Mouse (Mus musculus) fat pad, adult 2 months (tissue): ENCODE data around the gene Hoxa13.

Experiments used
- DNase-seq: peaks from one replicate; pipeline ENCODE4 v3.0.0-alpha.2; 2011; ENCODE audit warnings: low read depth, low spot score; ENCODE audit errors: extremely low read depth

Gene Hoxa13

DNA sequence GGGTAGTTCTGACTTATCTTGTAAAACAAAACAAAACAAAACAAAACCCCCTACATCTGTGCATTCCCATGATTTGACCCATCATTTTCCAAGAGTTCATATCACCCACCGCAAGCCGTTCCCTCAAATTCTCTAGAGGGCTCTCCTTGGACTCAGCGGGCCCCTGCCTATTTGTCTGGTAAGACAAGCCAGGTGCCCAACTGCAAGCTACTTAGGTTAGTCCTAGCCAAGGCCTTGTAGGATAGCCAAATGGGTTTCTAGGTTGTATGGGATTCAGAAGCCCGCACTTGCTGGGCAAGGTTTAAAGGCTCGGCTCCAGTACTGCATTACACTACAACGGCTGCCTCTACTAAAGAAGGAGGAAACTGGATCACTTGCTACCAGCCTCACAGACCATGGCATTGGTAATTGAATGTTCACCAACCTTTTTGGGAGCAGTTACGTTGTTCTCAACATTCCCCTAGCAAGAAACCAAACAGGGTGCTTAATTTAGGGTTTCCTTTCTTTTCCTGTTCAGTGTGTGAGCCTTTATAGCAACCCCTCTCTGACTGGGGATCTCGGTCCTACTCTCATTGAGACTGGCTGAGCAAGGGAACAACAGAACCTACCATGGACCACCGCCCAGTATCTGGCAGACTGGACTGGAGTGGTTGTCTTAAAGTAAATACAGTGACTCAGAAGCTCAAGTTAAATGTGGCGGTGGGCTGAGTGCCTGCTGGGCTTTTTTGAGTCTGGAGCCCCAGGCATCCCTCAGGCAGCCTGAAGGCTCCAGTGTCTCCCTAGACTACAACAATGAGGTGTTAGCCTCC, 23.1 kb downstream of the Hoxa13 start:
- no peak for DNase-seq

GRCm38 (mm10) chr6:52236806-52237205, 23.9 kb downstream of the Hoxa13 start:
- DNase-seq: no peak

DNA sequence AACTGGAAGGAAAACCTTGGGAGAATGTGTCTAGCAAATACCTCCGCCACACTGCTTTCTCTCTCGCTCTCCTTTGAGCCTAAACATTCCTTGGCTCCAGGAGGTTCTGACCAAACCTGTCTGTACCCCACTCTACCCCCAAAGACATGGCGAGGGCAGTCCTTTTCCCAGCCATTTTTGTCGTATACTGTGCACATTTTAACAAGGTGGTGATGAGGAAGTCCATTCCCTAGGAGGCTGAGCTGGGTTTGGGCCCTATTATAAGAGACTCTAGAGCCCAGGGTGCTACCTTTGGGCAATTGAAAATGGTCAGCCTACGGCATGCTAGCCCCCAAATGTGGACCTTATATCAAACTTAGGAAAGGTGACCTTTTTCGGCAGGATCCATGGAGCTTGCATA, 24.8 kb downstream of the Hoxa13 start:
- no peak for DNase-seq

GRCm38 (mm10) chr6:52235267-52235666, 25.4 kb downstream of the Hoxa13 start:
- no peak for DNase-seq

- no peak for DNase-seq
Observed at GRCm38 (mm10) chr6:52234428-52235140, 26.1 kb downstream of the Hoxa13 start.

DNA sequence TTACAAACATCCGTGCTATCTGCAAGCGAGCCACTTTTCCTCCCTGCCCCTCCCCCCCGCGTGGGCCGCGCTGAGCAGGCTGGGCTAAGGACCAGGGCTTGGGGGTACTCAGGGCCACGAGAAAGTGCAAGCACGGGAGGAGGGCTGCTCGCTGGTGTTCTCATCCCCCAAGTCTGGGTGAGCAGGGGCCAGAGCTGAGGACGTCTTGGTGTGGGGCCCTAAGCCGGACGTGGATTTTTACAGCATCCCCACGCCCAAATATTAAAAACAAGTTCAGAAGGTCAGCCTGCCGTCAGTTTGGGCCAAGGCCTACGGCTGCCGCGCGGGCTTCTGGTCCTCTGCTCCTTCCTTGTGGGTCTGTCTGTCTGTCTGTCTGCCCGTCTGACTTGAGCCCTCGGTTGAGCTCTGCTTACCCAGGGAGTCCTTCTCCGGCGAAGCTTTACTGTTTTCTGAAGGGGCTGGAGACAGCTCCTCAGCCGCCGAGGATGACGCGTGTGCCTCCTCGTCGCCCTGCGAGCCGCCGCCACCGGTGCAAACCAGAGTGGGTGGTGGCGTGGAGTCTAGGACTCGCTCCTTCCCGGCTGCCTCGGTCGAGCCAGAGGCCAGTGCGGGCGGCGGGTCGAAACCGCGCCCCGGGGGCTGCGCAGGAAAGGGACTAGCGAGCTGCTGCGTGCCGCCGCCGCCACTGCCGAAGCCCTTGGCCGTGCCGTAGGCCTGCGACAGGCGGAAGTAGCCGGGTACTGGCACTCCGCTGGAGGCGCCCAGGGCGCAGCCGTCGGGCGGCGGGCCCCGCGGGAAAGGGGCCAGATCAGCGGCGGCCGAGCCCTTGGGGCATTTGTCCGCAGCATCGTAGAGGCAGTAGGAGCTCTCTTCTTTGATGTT, 26.9 kb downstream of the Hoxa13 start:
- DNase-seq: no peak

DNA sequence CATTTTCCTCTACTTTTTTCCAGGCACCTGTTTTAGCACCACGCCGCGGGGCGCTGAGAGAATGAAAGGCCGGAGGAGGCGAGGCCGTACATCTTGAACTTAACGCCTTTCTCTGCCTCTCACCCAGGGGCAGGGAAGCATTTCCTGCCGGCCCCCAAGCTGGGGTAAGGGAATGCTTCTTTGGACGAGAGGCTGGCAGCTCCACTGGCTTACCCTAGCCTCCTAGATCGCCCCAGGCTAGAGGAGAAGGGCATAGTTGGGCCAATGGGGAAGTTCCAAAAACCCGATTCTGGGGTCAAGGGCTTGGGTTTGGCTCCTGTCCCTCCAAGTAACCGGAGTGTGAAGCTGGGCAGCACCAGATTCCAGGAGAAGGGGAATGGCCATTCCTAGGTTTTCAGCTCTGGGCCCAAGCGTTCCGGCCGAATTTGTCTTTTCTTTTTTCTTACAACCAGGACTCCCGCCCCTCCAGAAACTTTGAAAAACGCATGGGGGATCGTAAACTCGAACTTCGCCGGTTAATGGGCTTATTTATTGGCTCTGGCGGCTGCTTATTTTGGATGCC, 27.6 kb downstream of the Hoxa13 start:
- no peak for DNase-seq

DNA sequence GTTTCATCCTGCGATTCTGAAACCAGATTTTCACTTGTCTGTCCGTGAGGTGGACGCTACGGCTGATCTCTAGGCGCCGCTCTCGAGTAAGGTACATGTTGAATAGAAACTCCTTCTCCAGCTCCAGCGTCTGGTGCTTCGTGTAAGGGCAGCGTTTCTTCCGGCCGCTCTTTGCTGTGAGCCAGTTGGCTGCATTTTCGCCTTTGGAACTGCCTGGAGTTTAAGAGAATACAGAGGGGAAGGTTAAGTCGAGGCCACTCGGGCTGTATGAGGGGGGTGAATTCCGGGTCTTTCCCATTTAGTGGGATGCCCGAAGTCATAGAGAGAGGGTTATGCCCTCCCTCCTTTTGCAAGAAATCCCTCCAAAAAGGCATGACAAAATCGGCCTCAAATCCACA, 28.1 kb downstream of the Hoxa13 start:
- DNase-seq: no peak

DNA sequence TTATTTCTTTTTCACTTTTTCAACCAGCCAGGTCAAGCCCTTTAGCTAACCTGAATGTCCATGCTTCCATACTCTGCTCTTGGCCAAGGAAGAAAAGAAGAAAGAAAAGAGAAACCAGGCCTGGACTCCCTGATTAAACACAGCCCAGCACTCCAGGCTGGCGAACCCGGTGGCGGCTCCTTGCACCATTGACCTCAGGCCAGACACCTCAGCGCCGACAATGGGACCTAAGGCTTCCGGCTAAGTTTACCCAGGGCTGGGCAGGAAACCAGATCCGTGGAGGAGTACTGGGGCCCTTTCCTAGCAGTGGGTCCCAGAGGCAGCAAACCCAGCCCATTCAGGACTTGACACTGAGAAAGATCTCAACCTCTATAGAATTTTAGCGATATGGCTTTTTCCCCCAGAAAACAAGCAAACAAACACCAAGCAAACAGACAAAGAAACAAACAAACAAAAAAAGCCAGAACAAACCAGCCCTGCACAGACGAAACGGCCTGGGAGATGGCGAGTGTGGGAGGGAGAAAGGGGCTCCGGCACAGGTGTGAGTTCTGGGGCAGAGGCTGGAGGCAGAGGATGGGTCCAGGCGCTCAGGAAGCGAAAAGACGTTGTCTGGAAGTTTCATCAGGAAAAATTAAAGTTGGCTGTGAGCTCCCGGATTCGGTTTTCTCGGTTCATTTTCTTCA, 28.7 kb downstream of the Hoxa13 start:
- DNase-seq: no peak

DNA sequence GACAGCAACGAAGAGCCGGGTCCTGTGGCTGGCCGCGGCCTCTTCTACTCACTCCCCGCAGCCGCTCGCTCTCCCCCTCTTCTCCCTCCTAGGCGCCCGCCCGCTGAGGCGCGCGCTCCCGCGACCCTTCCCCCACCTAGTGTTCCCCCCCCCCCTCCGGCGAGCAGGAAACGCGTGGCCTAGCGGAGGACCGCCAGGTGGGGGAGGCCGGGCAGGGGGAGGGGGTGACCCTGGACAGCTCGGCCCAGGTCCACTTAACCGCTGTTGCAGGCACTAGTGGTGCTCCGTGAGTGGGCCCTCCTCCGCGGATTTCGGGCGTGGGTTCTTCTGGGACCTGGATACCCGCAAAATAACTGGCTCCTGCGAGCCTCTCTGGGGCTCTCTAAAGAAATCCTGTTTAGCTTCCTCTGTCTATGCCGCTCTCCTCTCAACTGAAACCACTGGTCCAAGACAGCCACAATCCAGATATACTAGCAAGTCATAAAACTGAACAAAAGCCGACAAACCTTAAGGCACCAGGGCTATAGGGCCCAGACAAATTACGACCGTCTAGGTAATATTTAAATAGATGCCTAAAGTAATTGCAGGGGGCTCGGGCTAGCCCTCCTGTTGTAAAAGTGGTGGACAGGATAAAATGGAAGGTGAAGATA, 30.0 kb downstream of the Hoxa13 start, which contains the start of gene Hoxa9:
TSS of gene Hoxa9 (minus strand) at position 574 of the 650 bp plus-strand sequence.
- no peak for DNase-seq

- no peak for DNase-seq
Observed at GRCm38 (mm10) chr6:52229558-52230416, 30.9 kb downstream of the Hoxa13 start.

DNA sequence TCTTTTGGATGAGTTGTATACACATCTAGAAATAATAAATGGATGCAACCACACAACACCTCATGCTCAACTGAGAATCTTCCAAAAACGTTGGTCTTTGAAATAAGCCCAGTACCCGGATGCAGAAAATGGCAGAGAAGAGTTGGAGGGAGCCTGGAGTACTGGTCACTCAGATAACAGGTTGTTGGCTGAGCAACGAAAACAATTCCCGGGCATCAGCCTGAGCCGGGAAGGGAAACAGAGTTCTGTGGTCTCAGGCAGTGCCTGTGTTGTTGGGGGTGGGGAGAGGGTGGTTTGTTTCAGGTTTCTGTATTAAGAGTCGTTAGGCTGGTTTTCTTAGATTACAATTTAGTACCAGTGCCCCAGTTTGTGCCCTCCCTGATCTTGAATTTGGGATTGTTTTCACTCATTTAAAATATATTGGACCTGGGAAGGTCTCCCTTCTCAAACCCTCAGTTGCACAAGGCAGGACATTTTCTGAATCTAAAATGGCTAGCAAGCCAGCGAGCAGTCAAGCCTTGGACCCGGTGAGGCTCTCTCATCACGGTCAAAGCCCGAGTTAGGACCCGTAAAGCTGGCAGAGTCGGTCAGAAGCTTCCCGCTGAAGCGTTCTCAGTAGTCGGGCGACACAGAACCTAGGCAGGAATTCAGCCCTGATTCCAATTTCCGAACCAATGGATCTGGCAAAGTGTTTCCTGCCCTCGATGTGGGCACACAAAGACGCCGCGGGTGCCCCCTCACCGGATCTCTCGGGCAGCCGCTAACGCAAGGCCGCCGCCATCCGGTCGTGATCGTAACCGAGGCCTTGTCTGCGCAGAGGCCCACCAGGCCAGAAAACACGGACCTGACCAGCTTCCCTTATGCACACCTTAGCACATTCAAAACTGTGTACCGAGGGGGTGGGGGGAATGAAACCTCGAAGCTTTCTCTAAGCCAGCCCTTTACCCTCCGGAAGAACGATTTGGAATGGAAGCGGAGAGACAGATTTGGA, 31.9 kb downstream of the Hoxa13 start:
- no peak for DNase-seq

DNA sequence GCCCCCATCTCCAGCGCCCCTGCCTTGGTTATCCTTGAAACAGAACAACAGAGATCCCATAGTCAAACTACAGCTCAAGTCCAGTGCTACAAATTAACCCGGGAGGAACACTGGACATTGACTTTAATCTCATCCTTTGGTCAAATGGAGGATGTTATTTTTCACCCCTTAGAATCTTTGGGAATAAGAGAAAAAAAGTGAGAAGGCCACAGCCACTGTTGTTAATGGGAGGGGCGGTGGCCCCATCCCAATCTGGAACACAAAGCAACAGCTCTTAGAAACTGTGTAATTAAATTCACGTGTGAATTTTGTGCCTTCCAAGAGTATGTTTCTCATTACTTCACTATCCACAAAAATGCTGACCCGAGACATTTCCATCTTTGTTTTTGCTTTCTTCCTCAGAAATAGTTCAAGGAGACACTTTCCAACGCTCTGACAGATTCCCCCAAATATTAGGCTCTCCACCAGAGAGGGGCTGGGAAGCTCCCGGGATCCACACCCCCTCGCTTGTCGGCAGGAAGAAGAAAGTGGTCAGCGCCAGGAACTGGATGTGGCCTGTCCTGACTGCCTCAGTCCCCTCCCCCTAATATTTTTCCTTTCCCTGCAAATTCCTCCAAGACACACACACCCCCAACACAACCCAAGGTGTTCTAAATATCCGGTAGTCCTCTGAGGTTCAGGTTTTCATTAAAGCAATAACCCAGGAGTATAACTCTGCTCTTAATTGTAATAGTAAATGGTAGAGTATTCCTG, 33.0 kb downstream of the Hoxa13 start:
- DNase-seq: no peak

DNA sequence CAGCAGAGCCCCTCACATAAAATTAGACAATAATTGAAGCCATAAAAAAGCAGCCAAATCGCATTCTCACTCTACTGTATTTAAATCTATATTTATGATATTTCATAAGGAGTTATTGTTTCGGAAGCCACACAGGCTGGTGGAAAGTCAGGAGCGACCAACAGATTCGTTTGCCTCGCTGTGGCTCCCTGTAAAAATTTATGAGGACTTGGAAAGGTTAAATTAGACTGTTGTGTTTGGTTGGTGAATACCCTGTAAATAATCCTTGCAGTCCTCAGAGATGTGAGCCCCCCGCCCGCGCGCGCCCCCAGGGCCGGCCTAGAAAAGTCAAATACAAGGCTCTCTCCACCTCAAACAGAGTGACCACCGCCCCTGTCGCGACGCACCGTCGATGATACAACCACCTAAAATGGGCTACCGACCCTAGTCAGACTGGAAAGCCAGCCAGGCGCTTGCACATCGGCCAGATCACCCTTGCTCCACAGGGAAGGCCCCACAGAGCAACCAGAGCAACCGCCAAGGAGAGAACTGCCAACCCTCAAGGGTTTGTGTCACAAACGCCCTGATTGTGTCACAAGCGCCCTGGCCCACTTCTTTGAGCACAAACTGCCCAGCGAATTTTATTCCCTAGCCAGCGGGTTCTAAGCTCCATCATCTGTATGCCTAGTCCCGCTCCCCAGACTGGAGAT, 34.0 kb downstream of the Hoxa13 start:
- DNase-seq: peak; percentile 63

DNA sequence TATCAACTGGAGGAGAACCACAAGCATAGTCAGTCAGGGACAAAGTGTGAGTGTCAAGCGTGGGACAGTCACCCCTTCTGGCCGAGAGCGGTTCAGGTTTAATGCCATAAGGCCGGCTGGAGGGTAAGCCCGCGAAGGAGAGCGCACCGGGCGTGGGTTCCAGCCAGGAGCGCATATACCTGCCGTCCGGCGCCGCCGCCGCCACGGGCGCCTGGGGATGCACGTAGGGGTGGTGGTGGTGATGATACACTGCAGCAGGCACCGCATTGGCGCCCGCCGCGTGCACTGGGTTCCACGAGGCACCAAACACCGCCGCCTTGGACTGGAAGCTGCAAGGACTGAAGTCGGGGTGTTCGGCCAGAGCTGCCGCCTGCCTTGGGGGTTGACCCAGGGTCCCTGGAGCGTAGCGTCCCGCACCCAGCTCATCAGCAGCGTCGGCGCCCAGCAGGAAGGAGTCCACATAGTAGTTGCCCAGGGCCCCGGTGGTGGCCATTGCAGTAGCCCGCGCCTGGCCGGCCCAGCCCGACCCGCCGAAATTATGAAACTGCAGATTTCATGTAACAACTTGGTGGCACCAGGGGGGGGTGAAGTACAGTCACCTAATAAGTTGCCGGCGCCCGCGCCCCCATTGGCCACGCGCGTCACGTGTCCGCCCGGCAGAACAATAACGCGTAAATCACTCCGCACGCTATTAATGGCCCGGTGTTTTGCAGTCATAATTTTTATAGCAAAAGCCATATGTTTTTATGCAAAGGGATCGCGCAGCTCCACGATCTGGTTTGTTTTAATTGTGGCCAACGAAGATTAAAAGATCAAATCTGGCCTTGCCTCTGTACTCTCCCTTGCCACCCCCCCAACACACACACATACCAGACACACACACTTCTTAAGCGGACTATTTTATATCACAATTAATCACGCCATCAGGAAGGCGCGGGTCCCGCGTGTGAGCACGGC, 34.8 kb downstream of the Hoxa13 start:
- peak; percentile 59 for DNase-seq
